Comparison of ENCODE assay signal across 9 mouse cellular contexts in the genomic region with DNA sequence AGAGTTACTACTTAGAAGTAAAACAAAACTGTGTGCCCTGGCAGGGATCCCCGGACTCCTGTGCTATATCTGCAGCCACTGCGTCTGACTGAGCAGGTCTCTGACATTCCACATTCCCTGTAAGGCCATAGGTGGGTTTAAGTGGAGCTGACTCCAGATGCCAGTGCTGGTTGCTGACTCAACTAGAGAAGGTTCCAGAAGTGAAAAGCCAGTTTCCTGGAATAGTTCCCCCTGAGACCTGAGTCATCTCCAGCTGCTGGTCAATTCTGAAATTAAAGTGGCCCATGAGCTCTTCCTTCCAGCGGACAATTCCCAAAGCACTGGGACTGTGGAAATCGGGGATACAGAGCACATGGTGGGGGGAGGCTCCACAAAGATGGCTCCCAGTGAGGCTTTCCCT. TPM values are rescaled to one million over a fixed set of nuclear protein-coding genes. Genes with fewer than 3 reads are reported as not detected.
A peak's percentile ranks its signal among the peaks of the same experiment; 100 is the strongest.
DNase-seq lines count a peak whose midpoint lies in the region; ATAC-seq lines count a peak whose summit lies in the region.
"Had no signal": no experiment of that assay in that cellular context is flagged by ENCODE, and none has a peak within 500 bp of the region (broad histone marks: within the 10 kb centered on the region; RNA-seq: fewer than 3 reads in every experiment).

No protein-coding gene starts in this region.

- H3K27me3 ChIP-seq in embryonic facial prominence, embryonic 10.5 days (replicated peaks; ENCODE audit: low read depth, poor library complexity, severe bottlenecking): no peaks in the 10 kb centered on the region; the same call in 1 of the 2 replicates
- 0 out of 2 replicates have a peak, but pooled peaks cover 5% of the 10 kb centered on the region for H3K27me3 ChIP-seq in heart, embryonic 11.5 days (ENCODE audit: control insufficient read depth, insufficient read depth, low read length)
- no peaks in the 10 kb centered on the region; the same call in 1 of the 2 replicates for H3K27me3 ChIP-seq in limb, embryonic 15.5 days
- H3K27me3 ChIP-seq: liver, embryonic 13.5 days had no signal

- no peak overlapping the region for H3K4me3 ChIP-seq in embryonic facial prominence, embryonic 10.5 days
- H3K4me3 ChIP-seq in heart, embryonic 11.5 days (ENCODE audit: low read depth, low read length): no peak overlapping the region
- peak overlapping the region; percentile 15 for H3K4me3 ChIP-seq in limb, embryonic 15.5 days
- H3K4me3 ChIP-seq: liver, embryonic 13.5 days had no signal

- no peak overlapping the region for H3K4me2 ChIP-seq in heart, embryonic 11.5 days
- H3K4me2 ChIP-seq in limb, embryonic 15.5 days: peak overlapping the region; percentile 67
- H3K4me2 ChIP-seq: liver, embryonic 13.5 days had no signal

- peaks cover 51% of the 10 kb centered on the region for H3K4me1 ChIP-seq in embryonic facial prominence, embryonic 10.5 days
- H3K4me1 ChIP-seq in heart, embryonic 11.5 days (ENCODE audit: control insufficient read depth, insufficient read depth, low read length): peaks cover 14% of the 10 kb centered on the region; the same call in 1 of the 2 replicates
- peaks cover 80% of the 10 kb centered on the region for H3K4me1 ChIP-seq in limb, embryonic 15.5 days
- H3K4me1 ChIP-seq: liver, embryonic 13.5 days had no signal

- H3K27ac ChIP-seq in embryonic facial prominence, embryonic 10.5 days (replicated peaks): peak overlapping the region; percentile 2; the same call in 1 of the 2 replicates
- H3K27ac ChIP-seq in heart, embryonic 11.5 days (ENCODE audit: low read depth, low read length): 0 out of 2 replicates have a peak overlapping the region, but pooled peaks have one; percentile 5
- H3K27ac ChIP-seq in limb, embryonic 15.5 days: peak overlapping the region; percentile 91
- H3K27ac ChIP-seq: liver, embryonic 13.5 days had no signal

- no peak for ATAC-seq in heart, embryonic 11.5 days (replicated peaks; ENCODE audit: insufficient number of reproducible peaks, low FRiP score, low TSS enrichment)
- no peak for ATAC-seq in limb, embryonic 15.5 days (ENCODE audit: insufficient number of reproducible peaks, low FRiP score, low TSS enrichment, low read depth)

- WGBS in embryonic facial prominence, embryonic 10.5 days: 81% methylated on average over 4 of the region's 4 CpGs
- WGBS in heart, embryonic 11.5 days (ENCODE audit: insufficient replicate concordance): 61% methylated on average over 4 of the region's 4 CpGs
- whole genome bisulfite sequencing in limb, embryonic 15.5 days: 35% methylated on average over 4 of the region's 4 CpGs

- DNase-seq in adrenal gland, adult 2 months: peak; percentile 22
- DNase-seq in adrenal gland, postnatal 25 days: no peak
- no peak for DNase-seq in embryonic facial prominence, embryonic 10.5 days (ENCODE audit: low spot score)
- DNase-seq in layer of hippocampus, adult 11-12 months (ENCODE audit: low spot score): no peak
- DNase-seq in left cerebral cortex, adult 9 months (ENCODE audit: low spot score in 2 of 2): no peak
- no peak for DNase-seq in embryo, embryonic 11 days
- DNase-seq: liver, embryonic 13.5 days had no signal

- no peaks in the 10 kb centered on the region for H3K36me3 ChIP-seq in embryonic facial prominence, embryonic 10.5 days (replicated peaks)
- H3K36me3 ChIP-seq in heart, embryonic 11.5 days (ENCODE audit: control insufficient read depth, insufficient read depth, low read length): no peaks in the 10 kb centered on the region
- H3K36me3 ChIP-seq in limb, embryonic 15.5 days: no peaks in the 10 kb centered on the region
- H3K36me3 ChIP-seq: liver, embryonic 13.5 days had no signal

- H3K9ac ChIP-seq in heart, embryonic 11.5 days (ENCODE audit: low read depth, low read length): no peak overlapping the region
- H3K9ac ChIP-seq in limb, embryonic 15.5 days: 0 out of 2 replicates have a peak overlapping the region, but pooled peaks have one; percentile 7
- H3K9ac ChIP-seq: liver, embryonic 13.5 days had no signal

- H3K9me3 ChIP-seq in embryonic facial prominence, embryonic 10.5 days: no peaks in the 10 kb centered on the region
- no peaks in the 10 kb centered on the region for H3K9me3 ChIP-seq in heart, embryonic 11.5 days (replicated peaks; ENCODE audit: control insufficient read depth, low read length)
- no peaks in the 10 kb centered on the region for H3K9me3 ChIP-seq in limb, embryonic 15.5 days
- H3K9me3 ChIP-seq: liver, embryonic 13.5 days had no signal

RNA-seq across cellular contexts. Expression of gene Col6a3, which starts 5.1 kb away (rescaled TPM):
- 10 to 100 TPM; 19.8 to 29.9 TPM for total RNA-seq in adrenal gland, adult 2 months (2021)
- 10.6 and 12.3 TPM in 2 replicates for polyA plus RNA-seq in adrenal gland, adult 2 months (2012; rRNA removed)
- 24.4 and 34.2 TPM in 2 replicates for total RNA-seq in adrenal gland, postnatal 25 days (2021)
- polyA plus RNA-seq in embryonic facial prominence, embryonic 10.5 days (2016; fragmentation: Nextera tagmentation; extraction: Ambion mirVana): 3.5 and 6.6 TPM in 2 replicates
- 5.3 and 6.8 TPM in 2 replicates for polyA plus RNA-seq in heart, embryonic 11.5 days (2014; fragmentation: Nextera tagmentation; extraction: Ambion mirVana)
- polyA plus RNA-seq in limb, embryonic 15.5 days (2015; fragmentation: Nextera tagmentation; extraction: Ambion mirVana): 183 and 219 TPM in 2 replicates

Comparison
In these comparisons a context has a peak if more than half of its experiments do, and no peak if none do; other contexts are left out.
1. H3K27ac ChIP-seq: peak in every context shown above with its lines; median percentile 91 in limb, embryonic 15.5 days; 5 in heart, embryonic 11.5 days; 2 in embryonic facial prominence, embryonic 10.5 days.
2. RNA of gene Col6a3, which starts 5.1 kb away (polyA plus RNA-seq): 183 to 219 TPM in limb, embryonic 15.5 days; 10.6 to 12.3 TPM in adrenal gland, adult 2 months, 3.5 to 6.6 TPM in embryonic facial prominence, embryonic 10.5 days and 5.3 to 6.8 TPM in heart, embryonic 11.5 days; every median in the first group is over 10 times any median in the second.